Mouse (Mus musculus) midbrain, embryonic 15.5 days (tissue): ENCODE measurements around the gene Pah. TPM values are rescaled to one million over a fixed set of nuclear protein-coding genes. Genes with fewer than 3 reads are reported as not detected.

Source experiments
- ATAC-seq: fragments of 200-750 bp; cut with Nextera tagmentation; replicated peaks from 2 replicates; pipeline ENCODE4 v1.8.0; 2017; ENCODE audit warnings: moderate TSS enrichment
- H3K27ac ChIP-seq: fragments of 300-500 bp; sonication (generic); 2 replicates; pipeline ENCODE4 v1.5.1; 2015; ENCODE audit warnings: mild to moderate bottlenecking, inconsistent platforms
- H3K27me3 ChIP-seq: fragments of 300-500 bp; sonication (generic); replicated peaks from 2 replicates; pipeline ENCODE4 v1.6.1; 2015; ENCODE audit warnings: inconsistent platforms
- H3K36me3 ChIP-seq: fragments of 300-500 bp; sonication (generic); replicated peaks from 2 replicates; pipeline ENCODE4 v1.6.1; 2015; ENCODE audit warnings: inconsistent platforms
- H3K4me1 ChIP-seq: fragments of 300-500 bp; sonication (generic); 2 replicates; pipeline ENCODE4 v1.6.1; 2015; ENCODE audit warnings: inconsistent platforms
- H3K4me2 ChIP-seq: fragments of 300-500 bp; sonication (generic); 2 replicates; pipeline ENCODE4 v1.6.1; 2015; ENCODE audit warnings: inconsistent platforms, mild to moderate bottlenecking, moderate library complexity
- H3K4me3 ChIP-seq: fragments of 300-500 bp; sonication (generic); 2 replicates; pipeline ENCODE4 v1.5.1; 2015; ENCODE audit warnings: mild to moderate bottlenecking, inconsistent platforms
- H3K9ac ChIP-seq: fragments of 300-500 bp; sonication (generic); 2 replicates; pipeline ENCODE4 v1.6.1; 2015; ENCODE audit warnings: mild to moderate bottlenecking, inconsistent platforms
- H3K9me3 ChIP-seq: fragments of 300-500 bp; sonication (generic); 2 replicates; pipeline ENCODE4 v1.6.1; 2016; ENCODE audit warnings: inconsistent platforms
- WGBS: fragments of 180-500 bp; shearing (Covaris S2); methylation state at CpG from one replicate; pipeline ENCODE4 v1.1.7; 2015; ENCODE audit warnings: mixed read lengths; 5-methylcytosine and 5-hydroxymethylcytosine counted together
- polyA plus RNA-seq: library from polyadenylated mRNA; unstranded; fragments of >200 nt; fragmentation: Nextera tagmentation; extraction: Ambion mirVana; gene quantifications from 2 replicates; pipeline ENCODE4 v1.2.1, GENCODE M21; 2015

Gene Pah
- polyA plus RNA-seq, 1 experiment from 2014 or later = not detected

GRCm38 (mm10) chr10:87492332-87492660 is 29.3 kb upstream of the Pah start:
- Histone ChIP-seq H3K27me3 (0 out of 2 replicates have a peak, but pooled peaks cover 2% of the 10 kb centered on the region), H3K9me3 (no peaks in the 10 kb centered on the region), H3K27ac (peak overlapping the region; percentile 90), H3K36me3 (no peaks in the 10 kb centered on the region), H3K9ac (peak overlapping the region; percentile 71), H3K4me3 (peak overlapping the region; percentile 71), H3K4me2 (peak overlapping the region; percentile 89), H3K4me1 (peaks cover 58% of the 10 kb centered on the region)
- 0% methylated on average over 26 of the region's 26 CpGs for WGBS
- ATAC-seq = no peak

GRCm38 (mm10) chr10:87492661-87493551 is 28.7 kb upstream of the Pah start:
- peak overlapping the region; percentile 90 for H3K27ac ChIP-seq
- peak overlapping the region; percentile 89 for H3K4me2 ChIP-seq
- peak overlapping the region; percentile 71 for H3K9ac ChIP-seq
- H3K4me3 ChIP-seq = peak overlapping the region; percentile 71
- peaks cover 57% of the 10 kb centered on the region for H3K4me1 ChIP-seq
- ATAC-seq = peak; percentile 37
- under 1% methylated on average over 83 of the region's 90 CpGs for whole genome bisulfite sequencing
- no peaks in the 10 kb centered on the region for H3K36me3 ChIP-seq
- no peaks in the 10 kb centered on the region for H3K9me3 ChIP-seq
- 0 out of 2 replicates have a peak, but pooled peaks cover 2% of the 10 kb centered on the region for H3K27me3 ChIP-seq

- Histone ChIP-seq H3K9me3 (no peaks in the 10 kb centered on the region), H3K4me3 (peak within 1 kb of the TSS; percentile 71), H3K27ac (peak within 1 kb of the TSS; percentile 90), H3K27me3 (0 out of 2 replicates have a peak, but pooled peaks cover 2% of the 10 kb centered on the region), H3K9ac (peak within 1 kb of the TSS; percentile 71), H3K36me3 (no peaks in the 10 kb centered on the region), H3K4me2 (peak within 1 kb of the TSS; percentile 89), H3K4me1 (peaks cover 50% of the 10 kb centered on the region)
- 0% methylated on average over 31 of the region's 34 CpGs for WGBS
- ATAC-seq = peak; percentile 62
These were observed 28.0 kb upstream of the Pah start, which contains the start of gene Ascl1 for GRCm38 (mm10) chr10:87493576-87493975. Gene Ascl1 (minus strand): TSS chr10:87493660.

- H3K27me3 ChIP-seq = 0 out of 2 replicates have a peak, but pooled peaks cover 2% of the 10 kb centered on the region
- H3K27ac ChIP-seq = peak overlapping the region; percentile 90; the same call in 1 of the 2 replicates
- H3K4me3 ChIP-seq = peak overlapping the region; percentile 71
- no peaks in the 10 kb centered on the region for H3K9me3 ChIP-seq
- H3K36me3 ChIP-seq = no peaks in the 10 kb centered on the region
- peaks cover 45% of the 10 kb centered on the region for H3K4me1 ChIP-seq
- WGBS = 4% methylated on average over 4 of the region's 4 CpGs
- peak; percentile 23 for ATAC-seq
- H3K9ac ChIP-seq = peak overlapping the region; percentile 71; the same call in 1 of the 2 replicates
- H3K4me2 ChIP-seq = peak overlapping the region; percentile 89
These were observed 27.4 kb upstream of the Pah start for GRCm38 (mm10) chr10:87494176-87494575.

GRCm38 (mm10) chr10:87494596-87494995 is 27.0 kb upstream of the Pah start:
- no peaks in the 10 kb centered on the region for H3K9me3 ChIP-seq
- peak overlapping the region; percentile 89 for H3K4me2 ChIP-seq
- H3K36me3 ChIP-seq = no peaks in the 10 kb centered on the region
- peak overlapping the region; percentile 90; the same call in 1 of the 2 replicates for H3K27ac ChIP-seq
- ATAC-seq = peak; percentile 58
- peak overlapping the region; percentile 71 for H3K4me3 ChIP-seq
- peak overlapping the region; percentile 16; the same call in 1 of the 2 replicates for H3K9ac ChIP-seq
- 0 out of 2 replicates have a peak, but pooled peaks cover 2% of the 10 kb centered on the region for H3K27me3 ChIP-seq
- 1% methylated on average over 18 of the region's 18 CpGs for WGBS
- H3K4me1 ChIP-seq = peaks cover 41% of the 10 kb centered on the region

GRCm38 (mm10) chr10:87497056-87497455 is 24.5 kb upstream of the Pah start:
- WGBS = 97% methylated on average over 2 of the region's 2 CpGs

GRCm38 (mm10) chr10:87500926-87501658 is 20.5 kb upstream of the Pah start:
- ATAC-seq = peak; percentile 50
- H3K9me3 ChIP-seq = no peaks in the 10 kb centered on the region
- H3K4me2 ChIP-seq = peak overlapping the region; percentile 46
- H3K27ac ChIP-seq = peak overlapping the region; percentile 45; the same call in 1 of the 2 replicates
- WGBS = 4% methylated on average over 20 of the region's 20 CpGs
- peaks cover 28% of the 10 kb centered on the region for H3K4me1 ChIP-seq
- no peak overlapping the region; the same call in 1 of the 2 replicates for H3K9ac ChIP-seq
- no peaks in the 10 kb centered on the region for H3K27me3 ChIP-seq
- H3K4me3 ChIP-seq = peak overlapping the region; percentile 14
- no peaks in the 10 kb centered on the region for H3K36me3 ChIP-seq

More at GRCm38 (mm10) chr10:87497056-87497455, 24.5 kb upstream of the Pah start:
- H3K27ac ChIP-seq = no peak overlapping the region
- no peak overlapping the region for H3K4me2 ChIP-seq
- no peaks in the 10 kb centered on the region for H3K36me3 ChIP-seq
- H3K9me3 ChIP-seq = no peaks in the 10 kb centered on the region
- no peak for ATAC-seq
- H3K9ac ChIP-seq = no peak overlapping the region
- H3K27me3 ChIP-seq = 0 out of 2 replicates have a peak, but pooled peaks cover 2% of the 10 kb centered on the region
- peaks cover 37% of the 10 kb centered on the region for H3K4me1 ChIP-seq
- no peak overlapping the region for H3K4me3 ChIP-seq

- H3K36me3 ChIP-seq = no peaks in the 10 kb centered on the region
- peak overlapping the region; percentile 46 for H3K4me2 ChIP-seq
- H3K27ac ChIP-seq = peak overlapping the region; percentile 45; the same call in 1 of the 2 replicates
- ATAC-seq = peak; percentile 73
- H3K27me3 ChIP-seq = no peaks in the 10 kb centered on the region
- no peaks in the 10 kb centered on the region for H3K9me3 ChIP-seq
- peaks cover 28% of the 10 kb centered on the region for H3K4me1 ChIP-seq
- no peak overlapping the region; the same call in 1 of the 2 replicates for H3K9ac ChIP-seq
- under 1% methylated on average over 7 of the region's 7 CpGs for WGBS
- H3K4me3 ChIP-seq = peak overlapping the region; percentile 14; the same call in 1 of the 2 replicates
These were observed 19.9 kb upstream of the Pah start for GRCm38 (mm10) chr10:87501659-87502042.

- peak overlapping the region; percentile 46; the same call in 1 of the 2 replicates for H3K4me2 ChIP-seq
- H3K4me1 ChIP-seq = peaks cover 28% of the 10 kb centered on the region
- no peaks in the 10 kb centered on the region for H3K27me3 ChIP-seq
- H3K27ac ChIP-seq = no peak overlapping the region
- H3K4me3 ChIP-seq = no peak overlapping the region
- no peaks in the 10 kb centered on the region for H3K36me3 ChIP-seq
- peak; percentile 48 for ATAC-seq
- no peak overlapping the region for H3K9ac ChIP-seq
- H3K9me3 ChIP-seq = no peaks in the 10 kb centered on the region
- 8% methylated on average over 5 of the region's 5 CpGs for WGBS
These were observed 19.3 kb upstream of the Pah start for GRCm38 (mm10) chr10:87502283-87502682.

GRCm38 (mm10) chr10:87503946-87504345 is 17.6 kb upstream of the Pah start:
- peak overlapping the region; percentile 28; the same call in 1 of the 2 replicates for H3K4me2 ChIP-seq
- no peaks in the 10 kb centered on the region for H3K36me3 ChIP-seq
- ATAC-seq = peak; percentile 37; the same call in 1 of the 2 replicates
- no peak overlapping the region for H3K9ac ChIP-seq
- H3K27me3 ChIP-seq = no peaks in the 10 kb centered on the region
- H3K9me3 ChIP-seq = no peaks in the 10 kb centered on the region
- H3K27ac ChIP-seq = no peak overlapping the region
- H3K4me3 ChIP-seq = no peak overlapping the region
- H3K4me1 ChIP-seq = peaks cover 28% of the 10 kb centered on the region
- under 1% methylated on average over 10 of the region's 10 CpGs for WGBS

GRCm38 (mm10) chr10:87508581-87508980 is 13.0 kb upstream of the Pah start:
- peaks cover 4% of the 10 kb centered on the region for H3K4me1 ChIP-seq
- H3K36me3 ChIP-seq = no peaks in the 10 kb centered on the region
- no peak overlapping the region for H3K27ac ChIP-seq
- WGBS = 92% methylated on average over 4 of the region's 4 CpGs
- H3K9me3 ChIP-seq = no peaks in the 10 kb centered on the region
- no peak overlapping the region for H3K4me2 ChIP-seq
- H3K27me3 ChIP-seq = no peaks in the 10 kb centered on the region
- no peak for ATAC-seq
- H3K9ac ChIP-seq = no peak overlapping the region
- no peak overlapping the region for H3K4me3 ChIP-seq

- no peak overlapping the region for H3K27ac ChIP-seq
These were observed 8.5 kb upstream of the Pah start for GRCm38 (mm10) chr10:87513052-87513451.

More at GRCm38 (mm10) chr10:87513052-87513451, 8.5 kb upstream of the Pah start:
- Histone ChIP-seq H3K4me3 (no peak overlapping the region), H3K36me3 (no peaks in the 10 kb centered on the region), H3K9me3 (no peaks in the 10 kb centered on the region), H3K4me1 (no peaks in the 10 kb centered on the region), H3K27me3 (no peaks in the 10 kb centered on the region), H3K9ac (no peak overlapping the region), H3K4me2 (no peak overlapping the region)
- no peak for ATAC-seq
